Mouse (Mus musculus) urinary bladder, postnatal 4 days (tissue): ENCODE measurements around the gene Itgad.
A peak's percentile ranks its signal among the peaks of the same experiment; 100 is the strongest.

Source experiments
- DNase-seq, 2 experiments: peaks; one replicate each; pipeline ENCODE4 v3.0.0; 2021 to 2022; ENCODE audit warnings: low spot score in 2 of 2

Gene Itgad

DNA sequence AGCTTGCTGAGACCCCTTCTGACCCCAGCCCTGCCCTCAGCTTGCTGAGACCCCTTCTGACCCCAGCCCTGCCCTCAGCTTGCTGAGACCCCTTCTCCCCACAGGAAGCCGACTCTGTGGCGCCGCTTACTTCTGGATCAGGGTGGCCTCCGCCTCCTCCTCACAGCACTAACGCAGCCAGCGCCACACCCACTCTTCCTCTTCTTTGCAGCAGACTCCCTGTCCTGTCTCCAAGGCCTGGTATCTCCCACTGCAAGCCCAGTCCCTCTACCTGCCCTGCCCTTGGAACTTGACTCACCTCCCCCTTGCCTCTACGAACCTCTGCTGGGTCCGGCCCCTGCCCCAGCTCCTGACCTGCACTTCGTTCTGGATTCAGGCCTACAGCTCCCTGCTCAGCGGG, 89.7 kb downstream of the Itgad start:
- DNase-seq: peak in 1 of 2 experiments; percentile 61

DNA sequence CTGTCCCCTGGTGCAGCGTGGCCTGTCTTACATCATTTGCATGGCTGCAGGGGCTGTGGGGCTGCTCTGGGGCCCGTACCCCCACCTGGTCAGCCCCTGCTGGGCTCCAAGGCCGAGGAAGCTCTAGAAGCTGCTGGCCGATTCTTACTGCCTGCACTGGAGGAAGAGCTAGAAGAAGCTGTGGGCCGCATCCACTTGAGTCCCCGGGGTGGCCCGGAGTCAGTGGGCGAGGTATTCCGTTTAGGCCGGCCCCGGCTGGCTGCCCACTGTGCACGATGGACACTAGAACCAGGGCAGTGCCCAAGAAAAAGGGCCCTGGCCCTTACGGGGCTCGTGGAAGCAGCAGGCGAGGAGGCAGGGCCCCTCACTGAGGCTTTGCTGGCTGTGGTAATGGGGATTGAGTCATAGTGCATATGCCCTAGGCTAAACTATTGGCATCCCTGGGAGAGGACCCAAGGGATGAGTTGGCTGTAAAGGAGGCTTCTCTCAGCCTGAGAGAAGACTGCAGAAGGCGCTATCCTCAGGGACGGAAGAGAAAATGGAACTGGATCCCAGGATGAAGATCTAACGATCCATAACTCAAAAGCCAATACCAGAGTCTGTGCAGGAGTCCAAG, 90.3 kb downstream of the Itgad start:
- peak in 1 of 2 experiments; percentile 57 for DNase-seq

DNA sequence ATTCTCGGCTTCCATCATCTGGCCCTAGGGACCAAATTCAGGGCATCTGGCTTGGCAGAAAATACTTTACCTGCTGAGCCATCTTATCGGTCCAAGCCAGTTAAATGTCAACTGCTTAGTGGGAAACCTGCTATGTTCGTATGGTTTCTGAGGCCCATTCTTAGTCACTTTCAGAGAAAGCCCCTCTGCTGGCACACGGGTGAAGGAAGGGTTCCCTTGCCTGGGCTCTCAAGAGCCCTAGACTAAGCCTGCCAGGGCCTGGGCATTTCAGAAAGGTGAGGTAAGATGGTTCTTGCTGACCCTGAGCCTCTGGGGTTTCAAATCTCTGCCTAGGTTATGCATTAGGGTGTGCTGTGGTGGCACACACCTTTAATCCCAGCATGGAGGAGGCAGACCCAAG, 91.4 kb downstream of the Itgad start:
- DNase-seq: peak in 1 of 2 experiments; percentile 54

DNA sequence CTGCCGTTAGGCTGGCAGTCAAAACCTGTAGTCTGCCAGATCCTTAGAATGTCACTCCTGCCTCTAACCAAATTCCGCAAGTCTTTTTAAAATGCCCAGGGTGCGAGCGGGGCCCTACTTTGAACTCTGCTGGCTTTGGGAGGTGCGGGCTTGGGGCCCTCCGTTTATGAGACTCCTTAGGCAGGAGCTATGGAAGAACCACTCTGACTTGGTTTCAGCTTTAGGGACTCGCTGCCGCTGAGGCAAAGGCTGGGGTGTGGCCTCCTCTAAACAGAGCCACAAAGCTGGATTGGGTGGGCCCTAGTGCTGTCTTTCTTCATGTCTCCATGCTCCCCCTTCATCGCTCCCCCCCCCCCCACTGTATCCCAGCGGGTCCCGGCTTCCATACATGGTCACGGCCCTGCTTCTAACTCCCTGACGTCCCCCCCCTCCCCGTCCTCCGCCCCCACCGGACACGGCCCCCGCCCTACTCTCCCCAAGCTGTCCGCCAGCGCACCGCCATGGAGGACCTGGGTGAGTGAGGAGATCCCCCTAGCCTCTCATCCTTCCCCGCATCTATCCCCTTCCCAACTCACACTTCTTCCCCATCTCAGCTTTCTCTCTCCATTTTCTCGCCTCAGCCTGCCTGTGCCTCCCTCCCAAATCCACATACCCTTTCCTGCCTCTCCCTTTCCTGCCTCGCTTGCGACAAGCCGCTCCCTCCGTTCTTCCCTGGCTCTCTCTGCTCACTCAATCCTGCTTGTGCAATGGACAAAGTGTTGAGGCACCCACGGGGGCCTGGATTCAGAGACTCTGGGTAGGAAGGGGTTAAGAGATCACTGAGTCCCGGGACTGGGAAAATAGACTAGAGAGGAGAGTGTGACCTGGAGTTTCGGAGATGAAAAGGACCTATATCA, 92.6 kb downstream of the Itgad start, which contains the start of gene Tgfb1i1:
Gene Tgfb1i1 (plus strand): TSS at position 317 of the 896 bp plus-strand sequence.
- DNase-seq: peak; percentile 70 to 72

DNA sequence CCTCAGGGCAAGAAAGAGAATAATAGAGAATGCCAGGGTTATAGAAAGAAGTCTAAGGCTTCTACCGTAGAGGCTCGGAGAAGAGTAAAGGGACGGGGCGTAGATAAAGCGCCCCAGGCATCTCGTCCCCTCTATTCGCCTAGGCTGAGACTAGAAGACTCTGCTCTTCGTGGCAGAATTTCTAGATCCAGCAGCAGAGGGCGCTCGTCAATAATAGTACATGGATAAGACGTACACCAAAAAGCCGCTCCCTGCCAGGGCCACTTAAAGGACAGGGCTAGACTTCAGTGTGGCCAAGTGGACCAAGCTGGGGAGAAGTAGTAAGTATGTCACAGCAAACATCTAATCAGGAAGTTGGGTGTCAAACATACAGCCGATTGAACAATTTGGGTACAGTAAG, 93.3 kb downstream of the Itgad start:
- DNase-seq: peak; percentile 73 to 90

DNA sequence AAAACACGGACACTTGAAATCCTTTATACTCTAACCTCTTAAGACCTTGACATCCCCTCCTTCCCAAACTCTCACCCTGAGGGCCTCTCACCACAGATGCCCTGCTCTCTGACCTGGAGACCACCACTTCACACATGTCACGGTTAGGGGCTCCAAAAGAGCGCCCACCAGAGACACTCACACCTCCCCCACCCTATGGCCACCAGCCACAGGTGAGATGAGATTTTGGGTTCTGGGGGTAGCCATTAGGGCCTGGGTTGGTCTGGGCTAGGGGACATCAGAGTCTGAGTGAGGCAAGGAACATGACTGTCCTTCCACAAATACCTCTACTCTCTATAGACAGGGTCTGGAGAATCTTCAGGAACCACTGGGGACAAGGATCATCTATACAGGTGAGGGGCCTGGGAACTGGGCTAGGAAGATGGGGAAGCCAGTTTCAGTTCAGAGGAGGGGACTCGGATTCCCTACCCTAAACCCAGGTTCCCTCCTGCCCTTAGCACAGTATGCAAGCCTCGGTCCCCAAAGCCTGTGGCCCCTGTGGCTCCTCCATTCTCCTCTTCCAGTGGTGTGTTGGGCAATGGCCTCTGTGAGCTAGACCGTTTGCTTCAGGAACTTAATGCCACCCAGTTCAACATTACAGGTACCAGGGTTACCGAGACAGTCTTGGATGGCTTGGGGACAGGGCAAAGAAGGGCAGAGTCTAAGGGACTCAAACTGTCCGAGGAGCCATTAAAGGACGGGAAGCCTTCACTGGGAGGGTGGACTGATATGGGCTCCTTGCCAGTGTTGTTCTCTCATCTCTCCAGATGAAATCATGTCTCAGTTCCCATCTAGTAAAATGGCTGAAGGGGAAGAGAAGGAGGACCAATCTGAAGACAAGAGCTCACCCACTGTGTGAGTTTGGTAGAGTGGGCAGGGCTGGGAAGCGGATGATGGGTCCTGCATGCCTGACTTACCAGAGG, 94.2 kb downstream of the Itgad start:
- DNase-seq: peak in 1 of 2 experiments; percentile 57

DNA sequence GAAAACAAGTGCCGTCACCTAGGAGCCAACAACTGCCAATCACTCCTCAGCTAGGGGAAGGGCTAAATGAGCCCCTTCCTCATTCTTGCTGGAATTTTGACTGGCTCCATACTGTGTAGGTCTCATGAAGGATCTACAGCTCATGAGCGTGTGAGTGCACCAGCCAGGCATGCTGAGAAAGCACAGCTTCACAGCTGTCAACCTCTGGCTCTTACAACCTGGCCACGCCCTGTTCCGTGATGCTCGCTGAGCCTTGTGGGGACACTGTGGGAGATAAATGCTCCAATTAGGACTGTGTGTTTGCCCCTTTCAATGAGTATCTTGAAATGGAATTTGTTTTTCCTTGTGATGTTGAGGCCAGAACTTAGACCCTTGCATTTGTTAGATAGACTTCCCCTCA, 95.8 kb downstream of the Itgad start:
- DNase-seq: no peak

DNA sequence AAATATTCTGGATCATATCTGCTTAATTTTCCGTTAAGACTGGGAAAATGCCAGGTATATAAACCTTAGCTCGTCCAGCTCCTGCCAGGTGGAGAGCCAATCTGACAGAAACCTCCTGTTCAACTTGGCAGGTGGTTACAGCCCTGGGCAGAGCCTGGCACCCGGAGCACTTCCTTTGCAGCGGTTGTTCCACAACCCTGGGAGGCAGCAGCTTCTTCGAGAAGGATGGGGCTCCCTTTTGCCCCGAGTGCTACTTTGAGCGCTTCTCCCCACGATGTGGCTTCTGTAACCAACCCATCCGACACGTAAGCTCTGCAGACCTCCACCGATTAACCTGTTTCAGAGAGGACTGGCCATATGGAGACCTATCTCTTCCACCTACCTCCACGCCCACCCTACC, 97.8 kb downstream of the Itgad start:
- peak in 1 of 2 experiments; percentile 55 for DNase-seq

DNA sequence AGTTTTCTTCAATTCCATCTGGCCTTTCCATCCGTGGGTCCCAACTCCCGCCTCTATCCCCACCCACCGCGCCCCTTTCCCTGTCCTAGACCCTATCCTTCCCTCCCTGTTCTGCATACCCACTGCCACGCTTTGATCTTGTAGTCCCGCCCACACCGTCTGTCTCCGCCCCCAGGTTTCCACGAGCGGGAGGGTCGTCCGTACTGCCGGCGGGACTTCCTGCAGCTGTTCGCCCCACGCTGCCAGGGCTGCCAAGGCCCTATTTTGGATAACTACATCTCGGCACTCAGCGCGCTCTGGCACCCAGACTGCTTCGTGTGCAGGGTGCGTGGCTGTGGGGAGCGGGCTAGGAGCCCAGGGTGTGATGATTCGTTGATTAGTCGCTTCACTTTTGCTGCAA, 98.4 kb downstream of the Itgad start:
- peak in 1 of 2 experiments; percentile 59 for DNase-seq

DNA sequence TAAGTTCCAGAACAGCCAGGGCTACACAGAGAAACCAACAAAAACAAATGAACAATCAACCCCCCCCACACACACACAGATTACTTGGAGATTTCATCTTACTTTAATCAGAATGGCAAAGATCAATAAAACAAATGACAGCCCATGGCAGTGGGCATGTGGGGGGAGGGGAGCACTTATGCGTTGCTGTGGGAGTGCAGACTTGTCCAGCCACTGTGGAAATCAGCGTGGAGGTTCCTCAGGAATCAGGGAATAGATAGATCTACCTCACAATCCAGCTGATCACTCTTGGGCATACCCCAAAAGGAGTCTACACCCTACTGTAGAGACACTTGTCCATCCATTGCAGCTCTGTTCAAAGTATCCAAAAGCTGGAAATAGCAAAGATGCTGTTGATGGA, 100.8 kb downstream of the Itgad start:
- DNase-seq: no peak

DNA sequence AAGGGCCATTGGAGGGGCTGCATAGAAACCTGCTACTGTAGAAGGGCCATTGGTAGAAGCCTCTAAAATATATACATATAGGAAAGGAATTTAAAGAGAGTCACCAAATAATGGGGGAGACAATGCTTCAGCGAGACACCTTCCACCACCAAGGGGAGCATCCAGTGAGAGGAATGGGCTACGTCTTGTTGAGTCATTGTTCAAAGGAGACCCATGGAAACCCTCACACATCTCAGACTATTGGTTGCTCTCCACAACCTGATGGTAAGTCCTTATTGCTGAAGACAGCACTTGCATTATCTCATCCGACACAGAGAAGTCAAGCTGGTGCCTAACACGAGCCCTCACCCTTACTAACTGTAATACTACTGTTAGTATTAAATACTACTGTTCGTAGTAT, 101.6 kb downstream of the Itgad start:
- DNase-seq: no peak

DNA sequence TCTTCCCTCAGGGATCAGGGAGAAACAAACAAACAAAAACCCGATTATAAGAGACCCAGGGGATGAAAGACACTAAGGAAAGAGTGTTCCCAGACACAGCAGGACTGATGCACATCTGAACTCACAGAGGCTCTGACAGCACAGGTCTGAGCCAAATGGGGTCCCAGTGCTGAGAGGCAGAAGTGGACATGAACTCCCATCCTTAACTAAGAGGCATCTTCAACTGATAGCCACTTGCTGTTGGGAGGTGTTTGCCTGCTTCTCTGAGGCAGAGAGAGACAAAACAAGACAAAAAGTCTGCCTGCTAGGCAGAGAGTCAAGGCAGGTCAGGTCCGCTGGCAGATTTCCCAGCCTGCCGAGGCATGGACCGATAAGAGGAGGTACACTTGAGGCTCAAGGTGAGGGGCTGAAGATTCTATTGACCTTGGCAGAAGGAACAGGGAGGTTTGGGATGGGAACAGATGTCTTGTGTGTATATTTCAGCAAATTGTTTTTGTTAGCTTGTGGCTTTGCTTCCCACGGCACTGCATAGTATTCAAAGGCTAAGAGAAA, 102.7 kb downstream of the Itgad start:
- DNase-seq: no peak

DNA sequence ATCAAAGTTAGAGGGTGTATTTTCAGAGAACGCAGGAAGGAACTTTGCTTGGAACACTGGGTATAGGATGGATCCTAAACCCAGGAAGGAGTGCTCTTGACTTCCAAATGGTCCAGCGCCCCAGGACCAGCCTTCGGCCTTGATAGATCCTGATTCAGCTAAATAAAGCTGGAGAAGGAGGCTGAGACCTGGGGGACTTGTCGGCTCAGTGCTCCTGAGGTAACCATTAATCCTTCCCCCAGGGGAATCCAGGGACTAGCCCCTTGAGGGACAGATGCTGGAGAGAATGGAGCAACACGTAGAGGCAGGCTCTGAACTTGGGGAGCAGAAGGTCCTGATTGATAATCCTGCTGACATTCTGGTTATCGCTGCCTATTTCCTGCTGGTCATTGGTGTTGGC, 111.2 kb downstream of the Itgad start, which contains the start of gene Slc5a2:
Gene Slc5a2 (plus strand): TSS at position 247 of the 400 bp plus-strand sequence.
- DNase-seq: no peak

DNA sequence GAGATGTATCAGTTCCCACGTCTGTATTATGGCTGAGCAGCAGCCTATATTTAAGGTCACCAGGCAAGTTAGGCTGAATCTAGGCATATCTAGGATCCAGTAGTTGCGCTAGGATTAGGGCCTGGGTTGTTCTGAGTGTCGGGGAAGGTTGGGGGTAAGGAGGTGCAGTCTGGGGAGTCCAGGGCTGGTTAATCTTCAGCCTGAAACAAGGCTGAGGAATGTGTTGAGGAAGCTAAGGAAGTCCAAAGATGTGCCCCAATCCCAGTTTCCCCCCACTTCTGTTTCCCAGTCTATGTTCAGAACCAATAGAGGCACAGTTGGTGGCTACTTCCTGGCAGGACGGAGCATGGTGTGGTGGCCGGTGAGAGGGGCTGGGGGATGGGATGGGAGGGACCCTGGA, 111.9 kb downstream of the Itgad start:
- no peak for DNase-seq

DNA sequence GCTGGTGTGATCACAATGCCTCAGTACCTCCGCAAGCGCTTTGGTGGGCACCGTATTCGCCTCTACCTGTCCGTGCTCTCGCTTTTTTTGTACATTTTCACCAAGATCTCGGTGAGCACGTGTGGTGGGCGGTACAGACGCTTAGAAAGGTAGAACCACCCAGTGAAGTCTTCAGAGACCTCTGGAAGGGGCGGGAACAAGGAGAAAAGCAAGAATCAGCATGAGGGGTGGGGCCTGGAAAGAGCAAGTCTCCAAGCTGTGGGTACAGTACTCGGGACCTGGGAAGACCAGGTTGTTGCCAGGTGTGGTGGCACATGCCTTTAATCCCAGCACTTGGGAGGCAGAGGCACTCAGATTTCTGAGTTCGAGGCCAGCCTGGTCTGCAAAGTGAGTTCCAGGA, 113.2 kb downstream of the Itgad start:
- no peak for DNase-seq

DNA sequence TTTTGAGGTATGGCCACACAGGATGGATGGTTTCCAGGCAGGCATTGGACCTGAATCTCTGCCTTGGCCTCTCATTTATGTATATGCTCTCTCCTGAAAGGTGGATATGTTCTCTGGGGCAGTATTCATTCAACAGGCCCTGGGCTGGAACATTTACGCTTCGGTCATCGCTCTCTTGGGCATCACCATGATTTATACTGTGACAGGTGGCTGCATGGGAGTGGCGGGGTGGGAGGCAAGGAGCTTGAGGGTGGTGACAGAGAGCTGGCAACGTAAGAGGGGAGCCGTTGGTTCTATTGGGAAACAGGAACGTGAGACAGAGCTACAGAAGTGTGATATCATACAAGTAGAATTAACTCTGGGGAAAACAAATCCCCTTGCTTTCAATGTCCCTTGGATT, 113.6 kb downstream of the Itgad start:
- DNase-seq: no peak

DNA sequence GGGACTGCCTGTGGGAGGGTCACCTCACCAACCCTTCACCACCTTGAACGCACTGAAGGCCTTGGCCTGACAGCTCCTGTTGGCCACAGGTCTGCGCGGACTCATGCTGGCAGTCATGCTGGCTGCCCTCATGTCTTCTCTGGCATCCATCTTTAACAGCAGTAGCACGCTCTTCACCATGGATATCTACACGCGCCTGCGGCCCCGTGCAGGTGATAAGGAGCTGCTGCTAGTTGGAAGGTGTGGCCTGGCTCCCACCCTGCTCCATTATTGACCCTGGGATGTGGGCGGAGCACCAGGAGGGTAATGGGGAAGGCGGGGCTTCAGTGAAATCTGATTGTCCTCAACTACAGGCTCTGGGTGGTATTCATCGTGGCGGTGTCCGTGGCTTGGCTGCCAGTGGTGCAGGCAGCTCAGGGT, 116.3 kb downstream of the Itgad start:
- DNase-seq: no peak

DNA sequence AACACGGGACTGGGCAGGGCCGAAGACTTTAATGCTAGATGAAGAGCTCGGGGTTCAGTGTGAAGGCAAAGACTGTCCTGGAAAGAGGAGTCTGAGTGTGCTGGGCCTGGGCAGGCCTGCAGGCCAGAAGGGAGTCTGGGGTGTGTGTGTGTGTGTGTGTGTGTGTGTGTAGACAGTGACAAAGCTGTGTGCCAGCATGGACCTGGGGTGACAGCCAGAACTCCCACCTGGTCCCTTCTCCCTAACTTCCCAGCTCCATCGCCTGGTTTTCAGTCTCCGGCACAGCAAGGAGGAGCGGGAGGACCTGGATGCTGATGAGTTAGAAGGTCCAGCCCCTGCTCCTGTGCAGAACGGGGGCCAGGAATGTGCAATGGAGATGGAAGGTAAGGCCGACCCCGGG, 117.3 kb downstream of the Itgad start:
- DNase-seq: no peak
